Mouse (Mus musculus) mesoderm, embryonic 11.5 days (tissue): ENCODE data around the gene Strn4.

ENCODE experiments used
- DNase-seq: peaks from one replicate; pipeline ENCODE4 v3.0.0-alpha.2; 2012; ENCODE audit warnings: low read depth, low spot score

Strn4 gene

GRCm38 (mm10) chr7:16815351-16815941, at the start of gene Strn4:
Gene Strn4 (plus strand): TSS chr7:16815889.
- DNase-seq, result peak; percentile 80

DNA sequence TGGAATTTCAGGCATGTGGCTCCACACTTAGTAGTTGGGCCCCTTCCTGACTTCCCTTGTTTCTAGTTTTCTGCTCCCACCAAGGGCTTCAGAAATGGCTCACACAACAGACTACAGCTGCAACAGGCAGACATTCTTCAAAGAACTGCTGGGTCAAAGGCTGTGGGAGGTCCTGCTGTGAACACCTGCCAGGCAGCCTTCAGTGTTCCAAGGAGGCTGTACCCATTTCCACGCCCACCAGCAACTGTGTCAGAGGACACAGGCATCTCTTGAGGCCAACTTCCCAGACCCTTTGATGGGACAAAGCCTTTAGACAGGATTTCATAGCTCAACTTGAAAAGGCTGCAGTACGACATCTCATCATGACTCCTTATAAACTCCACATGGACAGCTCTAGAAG, 49.2 kb upstream of the Strn4 start:
- DNase-seq, result peak; percentile 31

GRCm38 (mm10) chr7:16775888-16776287, 39.8 kb upstream of the Strn4 start:
- no peak for DNase-seq

DNA sequence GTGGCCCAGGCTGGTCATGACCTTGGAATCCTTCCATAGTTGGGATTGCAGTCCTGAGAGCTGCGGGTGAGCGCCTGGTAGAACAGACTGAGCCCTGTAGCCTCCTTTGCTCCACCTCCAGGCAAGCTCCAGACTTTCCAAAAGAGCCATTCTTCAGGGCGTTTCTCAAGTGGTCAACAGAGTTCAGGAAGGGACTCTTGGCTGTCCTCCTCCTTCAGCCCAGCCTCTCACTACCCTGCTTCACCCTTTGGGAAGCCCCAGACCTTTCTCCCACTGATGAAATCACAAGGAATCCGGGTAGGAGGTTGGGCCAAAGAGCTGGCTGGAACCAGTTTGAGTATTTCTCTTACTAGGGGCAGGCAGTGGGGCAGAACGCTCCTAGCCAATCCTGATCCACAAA, 35.6 kb upstream of the Strn4 start:
- no peak for DNase-seq

- DNase-seq, result peak; percentile 96
These were observed 34.7 kb upstream of the Strn4 start, which contains the start of gene Slc1a5 for GRCm38 (mm10) chr7:16780825-16781554. Gene Slc1a5 (plus strand): TSS chr7:16781340.

DNA sequence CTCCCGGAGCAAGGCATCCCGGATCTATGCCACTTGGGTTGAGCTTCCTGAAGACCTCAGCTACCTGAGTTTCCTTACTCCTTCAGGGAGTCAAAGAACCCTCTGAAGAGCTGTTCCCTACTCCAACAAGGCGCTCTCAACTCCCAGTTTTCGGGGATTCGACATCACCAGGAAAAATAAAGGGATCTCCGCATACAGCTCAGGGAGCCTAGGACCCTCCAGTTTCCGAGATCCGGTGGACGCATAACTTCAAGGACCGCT, 34.2 kb upstream of the Strn4 start:
- no peak for DNase-seq

GRCm38 (mm10) chr7:16781816-16782554, 33.7 kb upstream of the Strn4 start:
- DNase-seq, result peak; percentile 34

GRCm38 (mm10) chr7:16782555-16783125, 33.0 kb upstream of the Strn4 start:
- DNase-seq, result no peak

DNA sequence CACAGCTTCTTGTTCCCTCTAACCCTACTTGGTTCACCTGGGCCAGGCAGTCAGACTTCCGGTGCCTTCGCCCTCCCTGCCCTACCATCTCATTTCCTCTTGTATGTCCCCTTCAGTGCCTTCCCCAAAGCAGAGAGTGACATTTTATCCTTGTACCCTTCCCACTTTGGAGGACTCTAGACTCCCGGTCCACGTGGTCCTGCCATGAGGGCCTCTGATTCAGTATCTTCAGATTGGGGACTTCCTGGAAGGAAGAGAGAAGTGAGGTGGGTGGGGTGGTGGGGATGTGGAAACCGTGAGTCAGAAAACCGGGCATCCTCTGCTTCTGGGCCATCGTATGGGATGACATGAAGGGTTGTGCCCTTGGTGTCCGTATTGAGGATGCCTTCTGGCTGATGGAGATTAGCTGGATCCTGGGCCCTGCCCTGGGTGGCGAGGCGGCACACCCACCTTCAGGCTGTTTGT, 32.4 kb upstream of the Strn4 start:
- no peak for DNase-seq

GRCm38 (mm10) chr7:16783758-16784415, 31.8 kb upstream of the Strn4 start:
- no peak for DNase-seq

GRCm38 (mm10) chr7:16784498-16784976, 31.2 kb upstream of the Strn4 start:
- no peak for DNase-seq

- no peak for DNase-seq
These were observed 30.1 kb upstream of the Strn4 start for GRCm38 (mm10) chr7:16785541-16786083.

DNA sequence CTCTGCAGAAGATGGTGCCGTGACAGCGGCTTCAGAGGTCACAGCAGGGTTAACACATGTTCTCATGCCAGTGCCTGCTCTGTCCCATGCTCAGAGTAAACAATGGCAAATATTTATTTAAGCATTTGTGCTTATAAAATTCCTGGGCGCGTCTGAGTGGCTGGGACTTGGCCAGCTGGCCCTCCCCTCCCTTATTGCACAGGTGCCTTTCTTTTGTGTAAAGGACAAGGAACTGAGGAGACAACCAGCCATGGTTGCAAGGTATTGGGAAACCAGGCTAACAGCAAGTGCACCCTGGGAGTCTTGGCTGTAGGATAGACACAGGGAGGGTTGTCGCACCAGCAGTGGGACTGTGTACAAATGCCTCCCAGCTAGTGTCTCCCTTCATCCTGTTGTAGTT, 23.4 kb upstream of the Strn4 start:
- no peak for DNase-seq

DNA sequence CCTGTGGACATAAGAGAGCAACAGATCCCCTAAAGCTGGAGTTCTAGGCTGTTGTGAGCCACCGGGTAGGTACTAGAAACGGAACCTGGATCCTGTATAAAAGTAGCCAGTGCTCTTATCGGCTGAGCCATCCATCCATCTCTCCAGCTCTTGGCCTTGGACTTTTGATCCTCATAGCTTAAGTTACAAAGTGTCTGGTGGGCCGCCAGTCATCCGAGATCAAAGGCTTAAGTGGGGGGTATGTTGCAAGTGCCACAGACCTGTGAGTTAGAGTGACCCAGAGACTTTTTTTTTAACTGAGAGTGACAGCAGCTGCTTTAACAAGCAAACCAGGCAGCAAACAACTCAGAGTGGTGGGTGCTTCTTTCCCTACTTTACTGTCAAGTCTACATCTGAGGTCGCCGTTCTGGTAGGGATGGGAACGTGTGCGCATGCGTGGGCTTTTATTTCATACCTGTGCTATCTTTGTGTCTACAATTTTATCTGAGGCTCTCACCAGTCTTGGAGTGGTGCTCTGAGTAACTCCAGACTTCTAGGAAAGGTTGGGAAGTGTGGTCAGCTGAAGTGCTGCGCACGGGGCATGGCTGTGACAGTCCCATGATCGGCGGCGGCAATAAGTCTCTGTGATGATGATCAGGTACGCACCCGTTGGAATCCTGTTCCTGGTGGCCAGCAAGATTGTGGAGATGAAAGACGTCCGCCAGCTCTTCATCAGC, 22.5 kb upstream of the Strn4 start:
- no peak for DNase-seq

DNA sequence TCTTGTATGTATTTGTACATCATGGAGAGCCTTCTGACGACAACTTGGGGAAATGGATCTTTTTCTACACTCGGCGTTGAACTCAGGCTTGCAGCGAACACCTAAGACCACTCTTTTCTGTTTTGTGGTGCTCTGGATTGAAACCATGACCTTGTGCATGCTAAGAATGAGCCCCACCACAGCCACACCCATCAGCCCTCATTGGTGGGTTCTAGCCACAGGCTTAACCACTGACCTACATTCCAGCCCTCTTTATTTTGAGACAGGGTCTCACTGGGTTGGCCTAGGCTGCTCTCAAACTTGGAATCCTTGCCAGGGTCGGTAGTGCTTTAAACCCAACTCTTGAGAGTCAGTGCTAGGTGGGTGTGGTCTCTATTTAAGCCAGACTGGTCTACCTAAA, 20.8 kb upstream of the Strn4 start:
- no peak for DNase-seq

DNA sequence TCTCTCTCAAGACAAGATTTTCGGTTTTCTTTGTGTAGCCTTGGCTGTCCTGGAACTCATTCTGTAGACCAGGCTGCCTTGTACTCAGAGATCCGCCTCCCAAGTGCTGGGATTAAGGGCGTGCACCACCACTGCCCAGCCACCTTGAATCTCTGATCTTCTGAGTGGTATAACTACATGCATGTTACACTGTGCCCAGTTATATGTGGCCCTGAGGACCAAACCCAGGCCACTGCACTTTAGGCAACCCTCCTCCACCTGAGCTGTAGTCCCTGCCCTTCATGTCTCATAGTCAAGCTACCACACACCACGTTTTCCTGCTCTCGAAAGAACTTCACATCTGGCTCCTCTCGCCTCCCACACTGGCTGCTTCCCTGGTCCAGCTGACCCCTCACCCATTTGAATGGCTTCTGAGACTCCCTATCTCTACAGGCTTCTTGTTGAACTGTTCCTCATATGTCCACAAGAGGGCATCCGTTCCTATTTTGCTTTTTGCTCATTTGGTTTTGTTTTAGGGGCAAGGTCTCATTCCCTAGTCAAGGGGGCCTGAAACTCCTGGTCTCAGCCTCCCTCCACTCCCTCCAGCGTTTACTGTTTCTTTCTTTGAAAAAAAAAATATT, 11.2 kb upstream of the Strn4 start:
- DNase-seq, result peak; percentile 63

DNA sequence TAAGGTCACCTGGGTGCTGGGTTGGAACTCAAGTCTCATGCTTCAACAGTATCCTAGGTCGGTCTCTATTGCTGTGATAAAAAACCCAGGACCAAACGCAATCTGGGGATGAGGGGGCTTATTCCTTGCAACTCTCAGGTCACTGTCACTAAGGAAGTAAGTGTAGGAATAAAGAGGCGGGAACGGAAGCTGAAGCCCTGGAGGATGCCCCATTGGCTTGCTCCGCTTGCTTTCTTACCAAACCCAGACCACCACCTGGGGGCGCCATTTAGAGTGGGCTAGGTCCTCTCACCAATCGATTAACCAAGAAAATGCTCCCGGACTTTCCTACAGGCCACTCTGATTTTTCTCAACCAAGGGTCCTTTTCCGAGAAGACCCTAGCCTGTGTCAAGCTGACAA, 7.8 kb upstream of the Strn4 start:
- DNase-seq, result no peak

- DNase-seq, result no peak
These were observed 7.0 kb upstream of the Strn4 start for GRCm38 (mm10) chr7:16808647-16809046.

DNA sequence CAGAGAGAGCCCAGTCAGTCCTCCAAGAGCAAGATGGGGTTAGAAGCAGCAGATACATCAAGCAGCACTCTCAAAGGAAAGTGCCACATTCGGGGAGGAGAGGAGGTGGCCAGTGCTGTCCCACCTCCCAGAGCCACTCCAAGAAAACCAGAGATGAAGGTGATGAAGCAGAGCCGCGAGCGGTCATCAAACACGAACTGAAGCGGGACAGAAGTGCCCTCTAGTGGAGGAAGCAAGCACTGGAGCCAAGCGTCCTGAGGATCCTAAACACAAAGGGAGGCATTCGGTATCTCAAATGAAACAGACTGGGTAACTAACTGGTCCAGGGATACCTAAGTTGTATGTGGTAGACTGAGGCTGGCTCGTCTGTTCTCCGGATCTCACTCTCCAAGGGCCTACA, 6.0 kb upstream of the Strn4 start:
- peak; percentile 77 for DNase-seq

DNA sequence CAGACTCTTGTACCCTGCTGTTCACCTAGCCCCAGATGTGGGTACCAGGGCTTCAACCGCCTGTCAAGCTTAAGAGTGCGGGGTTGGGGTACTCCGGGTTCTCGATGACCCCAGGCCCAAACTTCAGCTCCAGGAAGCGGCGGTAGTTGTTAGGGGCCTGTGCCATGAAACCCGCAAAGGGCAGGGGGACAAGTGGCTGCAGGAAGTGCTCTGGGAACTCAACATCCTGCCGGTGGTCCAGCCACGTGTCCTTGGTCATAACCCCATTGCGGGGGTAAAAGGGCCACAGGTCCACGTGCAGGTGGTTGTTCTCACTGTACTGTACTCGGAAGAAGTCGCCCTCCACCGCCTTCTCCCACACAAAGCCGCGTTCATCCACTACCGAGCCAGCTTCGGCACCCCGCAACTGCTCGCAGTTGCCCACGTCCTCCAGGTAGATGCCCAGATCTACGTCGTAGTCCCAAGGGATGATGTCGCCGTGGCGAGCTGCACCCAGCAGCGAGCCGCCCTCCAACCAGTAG, 5.2 kb upstream of the Strn4 start:
- DNase-seq, result no peak
